Mouse (Mus musculus) liver, adult 2 months (tissue): Measurements from ENCODE around the gene Patj.
"Not testable (repeated sequence)": the region's sequence is repeated elsewhere in the genome, so short reads cannot be mapped to it uniquely, and the experiment has no call there.

Experiments used
- CTCF ChIP-seq: fragments of 200-500 bp; IDR thresholded peaks from 2 replicates; pipeline ENCODE4 v1.5.1; 2011; ENCODE audit warnings: low read depth, low read length, control low read depth
- POLR2A ChIP-seq: fragments of 200-500 bp; IDR thresholded peaks from 2 replicates; pipeline ENCODE4 v1.6.1; 2011; ENCODE audit warnings: low read length, control low read depth; ENCODE audit not compliant: insufficient read depth; ENCODE audit errors: extremely low read depth

GRCm38 (mm10) chr4:98724682-98725081 is 329.1 kb downstream of the Patj start:
- TF ChIP-seq CTCF, POLR2A: not testable (repeated sequence)
